Mouse (Mus musculus): ENCODE results near the gene Nlrp3. TPM values are rescaled to one million over a fixed set of nuclear protein-coding genes. Genes with fewer than 3 reads are reported as not detected.
"Not testable (repeated sequence)": the region's sequence is repeated elsewhere in the genome, so short reads cannot be mapped to it uniquely, and the experiment has no call there.

Gene Nlrp3
- polyA plus RNA-seq, 1 experiment from 2014 or later, result 0.36 TPM

DNA sequence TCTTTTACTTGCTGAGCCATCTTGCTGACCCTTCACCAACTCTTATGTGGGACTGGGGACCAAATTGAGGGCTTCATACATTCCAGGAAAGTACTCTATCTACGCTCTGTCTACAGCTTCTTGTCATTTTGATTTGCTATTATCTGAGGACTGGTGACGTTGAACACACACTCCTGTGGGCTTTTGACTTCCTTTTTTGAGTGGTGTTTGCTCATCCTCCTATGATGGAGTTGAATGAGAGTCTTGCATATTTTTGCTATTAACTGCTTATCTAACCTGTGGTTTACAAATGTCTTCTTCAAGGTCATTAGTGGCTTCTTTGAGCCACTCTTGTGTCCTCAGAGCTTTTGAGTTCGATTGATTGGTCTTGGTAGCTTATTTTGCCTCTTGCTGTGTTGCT is 1.2 kb upstream of the Nlrp3 start:
- H3K4me1 ChIP-seq (replicated peaks), result 0 out of 2 replicates have a peak, but pooled peaks cover 4% of the 10 kb centered on the region
- WGBS, result 70% methylated on average over 3 of the region's 3 CpGs
- no peak for ATAC-seq

DNA sequence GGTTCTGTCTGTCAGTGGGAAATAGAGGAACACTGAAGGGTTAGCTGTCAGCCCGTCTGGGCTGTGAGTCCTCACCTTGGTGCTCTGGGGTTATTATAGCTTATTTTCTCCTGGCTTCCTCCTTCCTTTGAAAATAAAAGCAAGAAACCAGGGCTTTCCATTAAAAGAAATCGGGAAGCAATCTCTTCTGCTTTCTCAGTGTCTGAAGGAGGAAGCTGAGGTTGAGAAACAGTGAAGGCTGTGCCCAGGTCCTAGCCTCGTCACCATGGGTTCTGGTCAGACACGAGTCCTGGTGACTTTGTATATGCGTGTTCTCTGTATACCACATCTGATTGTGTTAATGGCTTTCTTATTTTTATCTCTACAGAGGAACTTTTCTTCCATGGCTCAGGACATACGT is 1.1 kb downstream of the Nlrp3 start:
- ATAC-seq, result no peak
- no peak overlapping the region for H3K4me3 ChIP-seq (replicated peaks)
- no peak overlapping the region for H3K27ac ChIP-seq
- H3K9me3 ChIP-seq, result no peaks in the 10 kb centered on the region
- H3K27me3 ChIP-seq (replicated peaks), result no peaks in the 10 kb centered on the region
- no peak overlapping the region for H3K9ac ChIP-seq
- no peaks in the 10 kb centered on the region for H3K36me3 ChIP-seq
- 80% methylated on average over 6 of the region's 6 CpGs for WGBS
- H3K4me2 ChIP-seq (replicated peaks), result no peak overlapping the region
- H3K4me1 ChIP-seq (replicated peaks), result 0 out of 2 replicates have a peak, but pooled peaks cover 4% of the 10 kb centered on the region

More for the DNA sequence above, 1.2 kb upstream of the Nlrp3 start:
- Histone ChIP-seq H3K9me3 (no peaks in the 10 kb centered on the region), H3K36me3 (no peaks in the 10 kb centered on the region), H3K9ac (no peak overlapping the region), H3K4me2 (replicated peaks) (no peak overlapping the region), H3K27ac (no peak overlapping the region), H3K27me3 (replicated peaks) (no peaks in the 10 kb centered on the region), H3K4me3 (replicated peaks) (no peak overlapping the region)

DNA sequence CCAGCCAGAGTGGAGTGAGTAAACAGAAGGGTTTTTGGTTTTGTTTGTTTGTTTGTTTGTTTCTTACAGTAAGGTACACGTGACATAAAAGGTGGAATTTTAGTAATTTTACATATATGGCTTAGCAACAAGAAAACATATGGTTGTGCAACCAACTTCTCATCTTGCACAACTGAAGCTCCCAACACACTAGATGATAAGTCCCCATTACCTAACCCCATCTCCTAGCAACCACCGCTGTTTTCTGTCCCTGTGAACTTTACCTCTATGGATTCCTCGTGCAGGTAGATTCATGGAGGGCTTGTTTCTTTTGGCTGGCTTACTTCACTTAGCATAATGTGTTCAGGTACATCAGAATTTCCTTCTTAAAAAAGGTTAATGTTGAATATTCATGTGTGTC is 2.0 kb downstream of the Nlrp3 start:
- Histone ChIP-seq H3K4me2 (replicated peaks) (no peak overlapping the region), H3K9me3 (no peaks in the 10 kb centered on the region), H3K9ac (no peak overlapping the region), H3K4me1 (replicated peaks) (0 out of 2 replicates have a peak, but pooled peaks cover 2% of the 10 kb centered on the region), H3K27me3 (replicated peaks) (no peaks in the 10 kb centered on the region), H3K36me3 (no peaks in the 10 kb centered on the region), H3K4me3 (replicated peaks) (no peak overlapping the region), H3K27ac (no peak overlapping the region)
- no peak for ATAC-seq
- 76% methylated on average over 3 of the region's 3 CpGs for WGBS

DNA sequence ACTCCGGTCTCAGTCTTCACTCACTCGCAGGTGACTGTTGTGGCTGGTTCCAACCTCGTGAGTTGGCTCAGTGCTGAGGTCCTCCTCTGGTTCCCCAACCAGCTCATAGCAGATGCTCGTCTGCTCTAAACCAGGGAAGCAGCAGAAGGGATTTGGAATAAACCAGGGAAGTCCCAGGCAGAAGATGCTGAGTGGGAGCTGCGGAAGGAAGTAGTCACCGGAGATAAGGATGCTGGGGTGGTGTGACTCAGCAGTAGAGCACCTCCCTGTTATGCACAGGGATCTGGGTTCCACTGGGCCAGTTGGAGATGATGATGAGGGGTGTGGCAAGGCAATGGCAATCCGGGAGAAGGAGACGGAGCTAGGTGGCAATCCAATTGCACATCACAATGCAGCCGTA is 2.6 kb downstream of the Nlrp3 start:
- 77% methylated on average over 9 of the region's 9 CpGs for WGBS
- ATAC-seq, result no peak

DNA sequence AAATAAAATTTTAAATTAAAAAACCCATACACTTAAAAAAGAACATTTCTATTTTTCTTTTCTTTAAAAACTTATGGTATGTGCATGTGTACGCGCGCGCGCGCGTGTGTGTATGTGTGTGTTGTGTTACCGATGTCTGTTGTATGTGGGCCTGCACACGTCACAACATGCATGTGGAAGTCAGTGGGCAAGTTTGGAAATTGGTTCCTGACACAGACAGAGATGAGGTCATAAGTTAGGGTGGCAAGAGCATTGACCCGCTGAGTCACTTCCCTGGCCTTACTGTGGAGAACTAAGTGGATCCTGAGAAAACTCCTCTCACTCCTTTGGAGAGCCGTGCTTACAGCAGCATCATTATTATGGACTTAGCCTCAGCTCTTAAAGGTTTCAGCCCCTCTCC is 12.8 kb downstream of the Nlrp3 start:
- no peak for ATAC-seq
- 0 out of 2 replicates have a peak, but pooled peaks cover 5% of the 10 kb centered on the region for H3K4me1 ChIP-seq (replicated peaks)
- H3K9ac ChIP-seq, result no peak overlapping the region
- WGBS, result 94% methylated on average over 11 of the region's 11 CpGs
- no peak overlapping the region for H3K4me2 ChIP-seq (replicated peaks)
- no peaks in the 10 kb centered on the region for H3K36me3 ChIP-seq
- no peak overlapping the region for H3K27ac ChIP-seq
- no peaks in the 10 kb centered on the region for H3K27me3 ChIP-seq (replicated peaks)
- no peaks in the 10 kb centered on the region for H3K9me3 ChIP-seq
- H3K4me3 ChIP-seq (replicated peaks), result no peak overlapping the region

More for the DNA sequence above, 2.6 kb downstream of the Nlrp3 start:
- Histone ChIP-seq H3K4me2 (replicated peaks) (no peak overlapping the region), H3K4me3 (replicated peaks) (no peak overlapping the region), H3K9me3 (no peaks in the 10 kb centered on the region), H3K4me1 (replicated peaks) (no peaks in the 10 kb centered on the region), H3K27ac (no peak overlapping the region), H3K27me3 (replicated peaks) (no peaks in the 10 kb centered on the region), H3K9ac (no peak overlapping the region), H3K36me3 (no peaks in the 10 kb centered on the region)

DNA sequence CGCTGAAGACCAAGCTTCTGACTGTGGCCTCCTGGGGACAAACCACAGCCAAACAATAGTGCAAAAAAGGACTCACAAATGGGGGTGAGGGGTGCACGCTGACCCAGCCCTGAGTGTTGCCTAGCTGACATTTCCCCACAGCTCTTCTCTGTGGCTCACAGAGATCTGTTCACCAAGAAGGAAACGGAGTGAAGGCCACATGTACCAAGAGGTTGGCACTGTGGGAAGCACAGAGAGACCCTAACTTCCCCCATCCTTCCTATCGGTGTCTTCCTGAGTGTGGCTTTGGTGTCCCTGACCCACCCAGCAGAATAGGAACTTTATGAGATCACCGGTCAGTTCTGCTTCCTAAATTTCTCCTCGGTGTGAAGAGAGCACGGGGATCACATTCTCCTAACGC is 13.2 kb downstream of the Nlrp3 start:
- Histone ChIP-seq H3K4me3 (replicated peaks) (no peak overlapping the region), H3K27ac (no peak overlapping the region), H3K9ac (no peak overlapping the region), H3K4me1 (replicated peaks) (0 out of 2 replicates have a peak, but pooled peaks cover 5% of the 10 kb centered on the region), H3K36me3 (no peaks in the 10 kb centered on the region), H3K9me3 (no peaks in the 10 kb centered on the region), H3K4me2 (replicated peaks) (no peak overlapping the region), H3K27me3 (replicated peaks) (no peaks in the 10 kb centered on the region)
- 86% methylated on average over 8 of the region's 8 CpGs for WGBS
- ATAC-seq, result no peak

DNA sequence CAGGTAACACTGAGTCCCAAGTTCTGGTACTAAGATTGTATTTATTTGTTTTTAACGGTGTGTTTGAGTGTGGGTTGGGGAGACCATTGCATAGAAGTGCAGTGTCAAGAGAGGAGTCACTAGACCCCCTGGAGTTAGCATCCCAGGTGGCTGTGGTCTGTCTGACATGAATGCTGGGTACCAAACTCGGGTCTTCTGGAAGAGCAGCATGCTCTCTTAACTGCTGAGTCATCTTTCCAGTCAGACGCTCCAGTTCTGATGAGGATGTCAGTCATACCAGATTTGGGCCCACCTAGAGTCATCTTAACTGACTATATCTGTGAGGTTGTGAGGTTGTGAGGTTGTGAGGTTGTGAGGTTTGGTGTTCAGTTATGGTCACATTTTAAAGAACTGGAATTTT is 19.5 kb downstream of the Nlrp3 start:
- Histone ChIP-seq H3K4me2 (replicated peaks) (no peak overlapping the region), H3K27me3 (replicated peaks) (no peaks in the 10 kb centered on the region), H3K9me3 (no peaks in the 10 kb centered on the region), H3K36me3 (no peaks in the 10 kb centered on the region), H3K4me3 (replicated peaks) (no peak overlapping the region), H3K4me1 (replicated peaks) (no peaks in the 10 kb centered on the region), H3K27ac (no peak overlapping the region), H3K9ac (no peak overlapping the region)
- WGBS, result 69% methylated on average over 3 of the region's 3 CpGs
- no peak for ATAC-seq

DNA sequence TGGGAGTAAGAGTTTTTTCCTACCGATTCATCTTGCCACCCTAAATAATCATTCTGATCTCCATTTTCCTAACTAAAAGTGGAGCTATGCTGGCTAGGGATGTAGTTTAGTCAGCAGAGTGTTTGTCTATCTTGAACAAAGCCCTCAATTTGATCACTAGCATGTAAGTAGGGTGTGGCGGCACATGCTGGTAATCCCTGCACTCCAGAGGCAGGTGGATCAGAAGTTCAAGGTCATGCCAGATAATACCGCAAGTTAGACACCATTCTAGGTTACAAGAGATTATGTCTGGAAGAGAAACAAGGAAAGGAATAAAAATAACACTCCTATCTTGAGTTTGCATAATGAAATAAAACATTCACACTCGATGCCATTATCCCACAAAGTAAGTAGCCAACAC is 21.0 kb downstream of the Nlrp3 start:
- H3K4me3 ChIP-seq (replicated peaks), result no peak overlapping the region
- ATAC-seq, result no peak
- H3K9ac ChIP-seq, result no peak overlapping the region
- 94% methylated on average over 4 of the region's 4 CpGs for WGBS
- no peak overlapping the region for H3K27ac ChIP-seq
- no peaks in the 10 kb centered on the region for H3K36me3 ChIP-seq
- H3K4me1 ChIP-seq (replicated peaks), result no peaks in the 10 kb centered on the region
- no peaks in the 10 kb centered on the region for H3K9me3 ChIP-seq
- no peak overlapping the region for H3K4me2 ChIP-seq (replicated peaks)
- no peaks in the 10 kb centered on the region for H3K27me3 ChIP-seq (replicated peaks)

DNA sequence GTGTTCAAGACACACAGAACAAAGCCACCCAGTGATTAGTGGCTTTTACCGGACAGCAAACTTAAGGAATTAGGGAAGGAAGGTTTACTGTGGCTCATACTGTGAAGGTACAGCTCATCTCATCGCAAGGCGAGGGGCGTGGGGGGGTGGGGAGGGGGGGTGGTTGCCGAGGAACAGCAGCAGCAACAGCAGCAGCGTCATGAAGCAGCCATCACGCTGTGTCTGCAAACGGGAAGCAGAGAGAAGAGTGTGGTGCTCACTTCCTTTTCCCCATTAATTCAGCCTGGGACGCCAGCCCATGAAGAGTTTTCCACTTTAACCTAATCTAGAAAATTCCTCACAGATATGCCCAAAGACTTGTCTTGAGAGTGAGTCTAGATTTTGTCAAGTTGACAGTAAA is 21.5 kb downstream of the Nlrp3 start:
- Histone ChIP-seq H3K9me3 (no peaks in the 10 kb centered on the region), H3K4me2 (replicated peaks) (no peak overlapping the region), H3K4me3 (replicated peaks) (no peak overlapping the region), H3K27me3 (replicated peaks) (no peaks in the 10 kb centered on the region), H3K9ac (no peak overlapping the region), H3K4me1 (replicated peaks) (no peaks in the 10 kb centered on the region), H3K27ac (no peak overlapping the region), H3K36me3 (no peaks in the 10 kb centered on the region)
- WGBS, result 74% methylated on average over 9 of the region's 9 CpGs
- ATAC-seq, result no peak

DNA sequence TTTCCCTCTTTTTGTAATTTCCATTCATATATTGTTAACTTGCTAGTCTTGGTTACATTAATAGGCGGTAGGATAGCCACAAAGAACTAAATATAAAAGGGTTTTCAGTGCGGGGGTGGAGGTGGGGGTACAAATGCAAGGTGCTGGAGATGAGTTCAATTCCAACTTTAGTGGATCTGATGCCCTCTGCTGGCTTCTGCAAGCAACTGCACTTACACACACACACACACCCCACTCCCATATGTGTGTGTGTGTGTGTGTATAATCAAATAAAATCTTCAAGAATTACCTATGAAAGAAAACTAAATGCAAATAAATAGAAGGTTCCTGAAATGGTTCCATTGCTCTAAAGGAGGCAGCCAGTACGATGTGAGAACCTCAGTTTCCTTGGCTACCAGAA is 27.9 kb downstream of the Nlrp3 start:
- 66% methylated on average over 3 of the region's 3 CpGs for WGBS
- Histone ChIP-seq H3K4me1 (replicated peaks) (no peaks in the 10 kb centered on the region), H3K9me3 (no peaks in the 10 kb centered on the region), H3K27ac (no peak overlapping the region), H3K27me3 (replicated peaks) (peaks cover 14% of the 10 kb centered on the region), H3K4me2 (replicated peaks) (no peak overlapping the region), H3K4me3 (replicated peaks) (no peak overlapping the region), H3K9ac (no peak overlapping the region), H3K36me3 (no peaks in the 10 kb centered on the region)
- ATAC-seq, result no peak

DNA sequence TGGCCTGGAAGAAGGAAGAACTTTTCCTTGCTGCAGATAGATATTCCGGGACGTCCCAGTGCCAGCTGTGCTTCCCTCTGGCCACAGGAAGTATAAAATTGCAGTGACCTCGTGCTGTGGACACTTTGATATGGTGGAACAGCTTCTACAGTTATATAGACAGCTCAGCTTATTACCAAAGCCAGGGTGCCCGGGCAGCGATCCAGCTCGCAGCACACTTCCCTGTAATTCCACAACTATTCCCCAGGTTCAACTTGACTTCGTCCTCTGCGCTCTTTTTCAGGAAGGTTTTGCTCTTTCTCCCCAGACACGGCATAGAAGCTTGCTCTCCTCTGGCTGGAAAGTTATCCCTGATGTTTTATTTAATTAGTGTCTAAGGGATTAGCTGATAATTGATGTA is 34.4 kb downstream of the Nlrp3 start:
- no peak for ATAC-seq
- Histone ChIP-seq H3K9me3 (no peaks in the 10 kb centered on the region), H3K9ac (no peak overlapping the region), H3K4me2 (replicated peaks) (no peak overlapping the region), H3K36me3 (no peaks in the 10 kb centered on the region), H3K27me3 (replicated peaks) (peaks cover 19% of the 10 kb centered on the region), H3K4me3 (replicated peaks) (no peak overlapping the region), H3K27ac (no peak overlapping the region), H3K4me1 (replicated peaks) (no peaks in the 10 kb centered on the region)
- WGBS, result 54% methylated on average over 9 of the region's 9 CpGs

DNA sequence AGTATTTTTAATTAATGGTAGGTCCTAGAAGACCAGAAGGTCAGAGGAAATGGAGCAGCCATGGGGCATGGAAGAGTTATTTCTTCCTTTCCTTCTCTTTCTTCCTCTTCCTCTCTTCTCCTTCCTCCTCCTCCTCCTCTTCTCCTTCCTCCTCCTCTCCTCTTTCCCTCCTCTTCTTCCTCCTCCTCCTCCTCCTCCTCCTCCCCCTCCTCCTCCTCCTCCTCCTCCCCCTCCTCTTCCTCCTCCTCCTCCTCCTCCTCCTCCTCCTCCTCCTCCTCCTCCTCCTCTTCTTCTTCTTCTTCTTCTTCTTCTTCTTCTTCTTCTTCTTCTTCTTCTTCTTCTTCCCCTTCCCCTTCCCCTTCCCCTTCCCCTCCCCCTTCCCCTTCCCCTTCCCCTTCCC is 34.8 kb downstream of the Nlrp3 start, which contains the start of gene Olfr222:
TSS of gene Olfr222 (minus strand) at position 101 of the 400 bp plus-strand sequence.
- not testable (repeated sequence) for ATAC-seq; H3K4me2 ChIP-seq (replicated peaks); H3K9me3 ChIP-seq; H3K27ac ChIP-seq; H3K9ac ChIP-seq; H3K4me3 ChIP-seq (replicated peaks); H3K4me1 ChIP-seq (replicated peaks); H3K36me3 ChIP-seq
- peaks cover 15% of the 10 kb centered on the region for H3K27me3 ChIP-seq (replicated peaks)

DNA sequence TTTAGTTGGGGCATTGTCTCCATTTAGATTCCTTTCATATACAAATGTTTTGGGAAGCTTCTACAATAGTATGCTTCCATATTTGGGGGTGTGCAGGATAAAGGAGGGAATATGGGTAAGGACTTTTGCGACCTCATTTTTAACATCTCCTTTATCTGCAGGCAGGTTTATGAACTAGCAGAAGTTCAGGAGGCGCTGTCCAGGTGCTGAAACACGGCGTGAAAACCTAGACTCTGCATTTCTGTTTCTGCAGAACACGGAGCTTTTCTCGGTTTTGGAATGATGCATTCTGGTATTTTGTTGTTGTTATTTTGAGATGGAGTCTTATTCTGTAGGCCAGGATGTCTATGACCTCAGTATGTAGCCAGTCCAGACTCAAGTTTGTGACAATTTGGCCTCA is 43.2 kb downstream of the Nlrp3 start:
- WGBS, result 25% methylated on average over 6 of the region's 6 CpGs
- H3K4me1 ChIP-seq (replicated peaks), result no peaks in the 10 kb centered on the region
- H3K27me3 ChIP-seq (replicated peaks), result no peaks in the 10 kb centered on the region
- no peak overlapping the region for H3K27ac ChIP-seq
- no peaks in the 10 kb centered on the region for H3K9me3 ChIP-seq
- no peaks in the 10 kb centered on the region for H3K36me3 ChIP-seq
- H3K9ac ChIP-seq, result no peak overlapping the region
- no peak for ATAC-seq
- no peak overlapping the region for H3K4me2 ChIP-seq (replicated peaks)
- no peak overlapping the region for H3K4me3 ChIP-seq (replicated peaks)
